Mouse (Mus musculus): Measurements from ENCODE around the gene Mbd5.

DNA sequence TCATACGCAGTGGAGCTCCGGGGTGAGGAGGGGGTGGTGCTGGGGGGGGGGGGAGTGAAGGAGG is 776 bp downstream of the Mbd5 start, which contains the start of gene Orc4:
- no peak for TF ChIP-seq GATA1 (IDR thresholded peaks at IDR 0.05; ENCODE audit: borderline replicate concordance, low read length)
- TF ChIP-seq CTCF (IDR thresholded peaks at IDR 0.05; ENCODE audit: low read depth, low read length) = no peak
- TF ChIP-seq TAL1 (conservative IDR thresholded peaks at IDR 0.05; ENCODE audit: low read depth, low read length) = no peak

Data from G1E (cell line).